Mouse (Mus musculus): ENCODE measurements around the gene Irf2bp2.

The Irf2bp2 gene

DNA sequence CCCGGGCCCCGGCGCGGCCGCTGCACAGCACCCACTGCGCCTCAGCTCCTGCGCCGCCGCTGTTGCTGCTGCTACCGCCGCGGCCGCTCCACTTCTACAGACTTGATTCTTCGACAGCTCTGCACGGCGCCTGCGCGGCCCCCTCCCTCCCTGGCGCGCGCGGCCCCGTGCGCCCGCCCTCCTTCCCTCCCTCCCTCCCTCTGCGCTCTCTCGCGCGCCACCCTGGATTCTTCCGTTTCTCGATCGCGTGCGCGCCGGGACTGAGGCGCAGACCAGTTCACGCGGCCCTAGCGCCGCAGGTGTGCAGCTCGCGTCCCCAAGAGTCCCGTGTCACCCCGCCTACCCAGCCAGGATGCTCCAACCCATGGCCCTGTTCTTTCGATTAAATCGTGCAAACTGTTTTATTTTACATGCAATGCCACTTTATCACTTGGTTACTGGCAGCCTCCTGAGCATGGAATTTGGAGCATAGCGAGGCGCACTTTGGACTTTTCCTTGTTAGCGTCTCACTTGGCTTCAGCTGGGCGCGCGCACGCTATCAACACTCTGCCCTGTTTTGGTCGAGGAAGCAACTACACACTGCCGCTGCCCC, at the start of gene Irf2bp2:
TSS of gene Irf2bp2 (minus strand) at position 98 of the 592 bp plus-strand sequence.
- peak; percentile 82 to 90 for DNase-seq (ENCODE audit: low spot score in 2 of 2)

DNA sequence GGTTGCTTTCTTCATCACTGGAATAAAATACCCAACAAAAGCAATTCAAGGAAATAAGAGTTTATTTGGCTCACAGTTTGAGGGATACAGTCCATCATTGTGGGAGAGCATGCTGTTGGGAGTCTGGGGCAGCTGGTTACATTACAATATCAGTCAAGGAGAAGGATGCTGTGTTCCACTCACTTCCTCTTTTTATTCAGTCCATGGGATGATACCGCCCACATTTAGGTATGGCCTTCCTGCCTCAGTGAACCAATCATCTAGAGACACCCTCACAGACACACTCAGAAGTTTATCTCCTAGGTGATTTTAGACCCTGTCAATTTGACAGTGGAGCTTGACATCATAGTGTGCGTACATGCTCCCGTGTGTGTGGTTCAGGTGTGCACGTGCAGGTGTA, 48.9 kb upstream of the Irf2bp2 start:
- DNase-seq (ENCODE audit: low spot score in 2 of 2), result no peak

DNA sequence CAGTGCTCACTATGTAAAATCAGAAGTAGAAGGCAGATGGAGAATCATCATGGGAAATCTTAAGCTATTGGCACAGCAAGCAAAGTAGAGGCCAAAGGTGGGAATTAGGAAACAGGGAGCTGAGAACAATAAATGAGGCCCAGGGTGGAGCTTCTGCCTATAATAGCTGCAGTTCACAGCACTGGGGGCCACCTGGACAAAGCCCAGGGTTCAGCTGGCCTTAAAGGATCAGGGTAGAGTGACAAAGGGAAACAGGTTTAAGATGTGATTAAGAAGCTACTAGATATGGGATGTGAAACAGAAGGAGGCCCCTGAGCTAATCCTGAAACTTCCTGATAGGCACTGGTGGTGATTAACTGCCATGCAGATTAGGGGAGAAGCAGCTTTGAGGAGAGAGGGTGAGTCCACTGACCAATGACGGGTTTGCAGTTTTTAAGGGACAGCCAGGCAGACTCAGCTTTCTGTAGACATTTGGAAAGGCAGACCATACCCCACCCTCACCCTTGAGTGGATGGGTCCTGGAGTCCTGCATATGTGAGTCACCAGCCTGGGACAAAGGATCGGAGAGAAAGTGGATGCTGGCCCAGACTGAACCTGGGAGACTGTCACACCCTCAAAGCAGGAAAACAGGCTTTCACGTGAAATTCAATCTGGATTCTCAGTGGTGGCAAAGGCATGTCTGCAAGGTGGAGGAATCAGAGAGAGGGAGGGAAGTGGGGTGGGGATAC, 47.9 kb upstream of the Irf2bp2 start:
- DNase-seq (ENCODE audit: low spot score in 2 of 2), result no peak

DNA sequence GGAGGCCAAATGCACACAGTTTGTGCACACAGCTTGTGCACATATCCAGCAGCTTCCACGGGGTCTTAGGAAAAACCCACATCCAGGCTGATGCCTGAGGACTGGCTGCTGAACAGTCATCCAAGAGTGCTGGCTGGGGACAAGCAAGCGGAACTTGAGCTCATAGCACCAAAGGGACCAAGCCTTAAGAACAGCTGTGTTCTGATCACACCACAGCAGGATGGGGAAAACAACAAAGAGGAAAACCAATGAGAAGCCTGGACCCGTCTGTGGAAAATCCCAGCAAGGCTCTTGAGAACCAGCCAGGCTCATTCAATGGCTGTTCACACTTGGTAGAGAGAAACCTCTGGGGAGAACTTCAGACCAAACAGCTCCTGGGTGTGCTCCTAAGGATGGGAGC, 45.4 kb upstream of the Irf2bp2 start:
- no peak for DNase-seq (ENCODE audit: low spot score in 2 of 2)

DNA sequence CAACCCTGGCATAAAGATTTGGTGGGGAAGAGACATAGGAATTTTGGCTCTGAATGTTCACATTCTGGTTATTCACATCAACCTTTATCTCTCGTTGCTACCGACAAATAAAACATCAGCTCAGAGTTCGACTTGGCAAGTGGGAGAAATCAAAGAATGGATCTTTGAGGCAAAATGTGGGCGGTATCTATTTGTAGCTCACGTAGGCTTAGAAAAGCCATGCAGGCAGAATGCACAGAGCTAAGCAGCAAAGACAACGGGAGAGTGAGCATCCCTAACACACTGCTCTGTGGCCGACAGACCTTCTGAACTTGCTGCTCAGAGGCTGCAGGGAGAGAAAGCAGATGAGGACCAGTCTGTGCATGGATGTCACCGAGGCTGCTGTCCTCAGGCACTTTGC, 44.2 kb upstream of the Irf2bp2 start:
- no peak for DNase-seq (ENCODE audit: low spot score in 2 of 2)

DNA sequence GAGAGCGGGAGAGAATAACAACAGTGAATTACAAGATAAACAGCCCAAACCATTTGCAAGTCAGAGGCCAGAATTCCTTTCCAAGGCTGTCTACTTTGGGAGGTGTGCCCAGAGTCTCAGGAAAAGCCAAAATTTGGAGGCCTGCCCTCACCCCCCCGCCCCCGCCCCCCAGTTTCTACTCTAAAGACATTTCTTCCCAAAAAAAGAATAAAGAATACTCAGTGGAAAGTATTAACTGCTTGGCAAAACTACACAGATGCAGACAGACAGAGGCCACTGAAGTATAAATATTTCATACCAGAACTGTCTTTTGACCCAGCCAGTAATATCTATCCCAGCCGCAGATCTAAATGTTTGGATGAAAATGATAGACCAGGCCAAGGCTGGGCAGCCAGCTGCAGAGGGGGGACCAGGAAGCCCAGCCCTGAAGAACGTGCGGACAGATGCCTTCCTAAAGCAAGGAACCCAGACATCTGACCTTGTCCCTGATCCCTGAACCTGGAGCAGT, 40.8 kb upstream of the Irf2bp2 start:
- DNase-seq (ENCODE audit: low spot score in 2 of 2), result no peak

DNA sequence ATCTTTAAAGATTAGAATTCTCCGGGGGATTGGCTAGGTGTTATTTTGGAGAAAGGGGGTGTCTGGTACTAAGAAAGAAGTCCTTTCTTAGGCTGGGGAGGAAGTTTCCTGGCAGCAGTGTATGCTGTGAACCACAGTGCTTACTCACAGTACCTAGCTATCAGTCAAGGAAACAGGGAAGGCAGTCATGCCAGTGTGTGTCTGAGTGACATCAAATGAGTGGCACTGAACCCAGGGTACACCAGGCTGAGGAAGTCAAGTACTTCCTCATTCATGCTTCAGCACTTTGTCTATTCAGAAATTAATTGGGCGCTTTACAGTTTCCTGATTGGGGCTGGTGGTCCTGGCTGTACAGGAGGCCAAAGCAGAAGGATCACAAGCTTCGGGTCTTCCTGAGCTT, 34.8 kb upstream of the Irf2bp2 start:
- DNase-seq (ENCODE audit: low spot score in 2 of 2), result peak in 1 of 2 experiments; percentile 57

DNA sequence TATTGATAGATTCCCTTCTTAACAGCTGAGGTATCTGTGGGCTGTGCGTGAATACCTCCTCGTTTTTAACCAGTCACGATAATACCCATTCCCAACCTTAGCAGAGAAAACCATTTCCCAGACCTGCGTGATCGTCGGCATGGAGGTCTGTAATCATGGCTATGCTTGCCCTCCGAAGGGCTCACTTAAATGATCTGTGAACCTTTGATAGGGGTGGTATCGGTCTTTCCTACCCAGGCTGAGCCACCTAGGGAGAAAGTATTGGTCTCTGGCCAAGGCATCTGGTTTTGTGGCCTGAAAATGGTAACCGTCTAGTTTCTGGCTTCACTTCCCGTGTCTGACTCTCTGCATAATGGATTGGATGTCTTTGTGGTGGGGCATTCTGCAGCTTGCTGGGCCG, 32.6 kb upstream of the Irf2bp2 start:
- no peak for DNase-seq (ENCODE audit: low spot score in 2 of 2)

DNA sequence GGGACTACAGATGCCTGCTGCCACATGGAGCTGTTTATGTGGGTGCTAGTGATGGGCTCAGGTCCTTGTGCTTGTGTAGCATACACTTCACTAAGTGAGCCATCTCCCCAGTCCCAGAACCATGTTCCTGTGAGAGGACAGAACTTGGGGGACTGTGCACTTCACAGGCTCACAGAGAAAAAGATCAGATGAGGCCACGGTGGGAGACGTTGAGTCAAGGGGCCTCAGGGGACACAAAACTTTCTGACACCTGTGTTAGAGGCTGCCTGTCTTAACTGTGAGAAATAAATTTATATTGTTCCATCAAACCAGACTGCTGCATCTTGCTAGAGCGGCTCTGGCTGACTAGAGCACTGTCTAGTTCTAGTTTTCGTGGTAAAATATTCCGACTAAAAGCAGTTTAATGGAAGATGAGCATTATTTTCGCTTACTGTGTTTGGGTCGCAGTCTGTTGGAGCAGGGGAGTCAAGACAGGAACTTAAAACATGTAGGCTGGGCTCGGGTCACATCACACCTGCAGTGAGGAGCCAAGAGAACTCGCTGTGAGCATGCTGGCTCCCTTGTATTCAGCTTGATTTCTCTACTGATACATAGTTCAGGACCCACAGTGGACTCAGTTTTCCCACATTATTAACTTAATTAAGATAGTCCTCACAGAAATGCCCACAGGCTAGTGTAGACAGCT, 28.5 kb upstream of the Irf2bp2 start:
- DNase-seq (ENCODE audit: low spot score in 2 of 2), result no peak

DNA sequence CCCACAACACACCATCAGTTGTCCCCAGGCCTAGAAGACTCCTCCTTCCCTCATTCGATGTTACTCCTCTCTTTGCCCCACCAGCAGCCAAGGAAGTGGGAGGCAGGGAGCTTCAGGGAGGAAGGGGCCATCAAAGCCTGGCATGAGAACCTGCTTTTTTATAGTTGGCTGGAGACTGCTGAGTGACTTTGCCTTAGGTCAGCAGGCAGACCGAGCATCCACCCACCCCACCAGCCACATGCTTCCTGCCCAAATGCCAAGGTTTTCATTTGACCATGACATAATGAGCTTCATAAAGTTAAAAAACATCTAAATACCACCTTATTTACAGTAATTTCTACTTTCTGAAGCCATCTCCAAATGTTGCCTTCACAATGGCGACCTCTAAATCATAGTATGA, 26.9 kb upstream of the Irf2bp2 start:
- no peak for DNase-seq (ENCODE audit: low spot score in 2 of 2)

DNA sequence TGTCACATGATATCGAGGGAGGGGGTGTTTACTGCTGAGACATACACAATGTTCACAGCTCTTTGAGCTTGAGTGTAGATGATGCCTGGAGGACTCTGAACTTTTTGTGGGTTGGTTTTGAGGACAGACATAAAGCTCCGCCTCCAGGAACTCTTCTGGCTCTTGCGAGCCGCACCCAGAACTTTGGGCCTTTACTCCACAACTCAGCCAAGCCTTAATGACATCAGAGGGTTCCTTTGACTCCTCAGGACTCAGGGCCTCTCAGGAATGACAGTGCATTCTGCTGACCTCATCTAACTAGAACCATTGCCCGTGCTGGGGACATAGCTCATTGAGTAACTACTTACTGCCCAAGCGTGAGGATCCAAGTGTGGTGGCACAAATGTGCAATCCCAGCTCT, 25.7 kb upstream of the Irf2bp2 start:
- no peak for DNase-seq (ENCODE audit: low spot score in 2 of 2)

DNA sequence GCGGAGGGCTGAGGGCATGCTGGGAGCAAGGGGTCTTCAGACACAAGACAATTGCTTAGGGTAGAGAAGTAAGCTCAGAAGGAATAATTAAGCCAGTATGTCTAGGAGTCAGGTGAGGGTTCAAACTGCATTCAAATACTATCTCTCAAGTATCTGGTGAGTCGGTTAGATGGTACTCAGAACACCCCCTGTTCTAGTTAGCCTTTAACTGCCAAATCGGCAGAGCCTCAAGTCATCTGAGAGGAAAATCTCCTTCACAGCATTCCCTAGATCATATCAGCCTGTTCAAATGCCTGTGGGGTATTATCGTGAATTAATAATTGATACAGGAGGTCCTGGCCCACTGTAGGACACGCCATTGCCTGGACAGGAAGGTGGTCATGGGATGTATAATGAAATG, 23.9 kb upstream of the Irf2bp2 start:
- DNase-seq (ENCODE audit: low spot score in 2 of 2), result no peak

DNA sequence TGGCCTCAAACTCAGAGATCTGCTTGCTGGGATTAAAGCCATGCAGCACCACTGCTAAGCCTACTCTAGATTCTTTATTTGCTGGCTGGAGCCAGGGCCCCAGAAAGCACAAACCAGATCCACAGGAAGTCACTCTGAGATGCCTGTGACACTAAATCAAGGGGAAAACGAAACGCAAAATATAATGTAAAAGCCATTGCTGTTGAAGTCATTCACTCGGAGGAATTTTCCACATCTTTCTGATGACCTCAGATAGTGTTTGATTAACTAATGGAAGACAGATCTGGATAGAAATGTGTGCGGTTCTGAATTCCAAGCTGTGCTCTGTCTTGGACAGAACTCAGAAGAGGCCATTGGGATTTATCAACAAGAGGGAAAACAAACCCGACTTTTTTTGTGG, 22.9 kb upstream of the Irf2bp2 start:
- no peak for DNase-seq (ENCODE audit: low spot score in 2 of 2)

DNA sequence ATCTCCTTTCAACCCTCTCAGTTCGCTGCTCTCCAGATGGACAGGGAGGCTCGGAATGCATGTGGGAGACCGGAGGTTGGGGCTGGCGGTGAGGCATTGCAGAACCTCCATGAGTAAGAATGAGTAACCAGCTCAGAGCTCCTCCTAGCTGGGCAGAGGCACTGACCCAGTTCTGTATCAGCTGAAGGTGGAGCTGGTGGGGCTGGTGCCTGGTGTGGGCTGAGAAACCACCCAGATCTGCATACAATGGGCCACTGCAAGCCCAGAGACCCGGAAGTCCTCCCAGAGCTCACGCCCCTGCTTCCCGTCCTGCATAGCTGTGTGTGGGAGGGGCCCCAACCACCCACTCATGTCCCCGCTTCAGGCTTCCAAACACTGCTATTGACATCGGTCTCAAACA, 22.0 kb upstream of the Irf2bp2 start:
- peak; percentile 15 to 21 for DNase-seq (ENCODE audit: low spot score in 2 of 2)

DNA sequence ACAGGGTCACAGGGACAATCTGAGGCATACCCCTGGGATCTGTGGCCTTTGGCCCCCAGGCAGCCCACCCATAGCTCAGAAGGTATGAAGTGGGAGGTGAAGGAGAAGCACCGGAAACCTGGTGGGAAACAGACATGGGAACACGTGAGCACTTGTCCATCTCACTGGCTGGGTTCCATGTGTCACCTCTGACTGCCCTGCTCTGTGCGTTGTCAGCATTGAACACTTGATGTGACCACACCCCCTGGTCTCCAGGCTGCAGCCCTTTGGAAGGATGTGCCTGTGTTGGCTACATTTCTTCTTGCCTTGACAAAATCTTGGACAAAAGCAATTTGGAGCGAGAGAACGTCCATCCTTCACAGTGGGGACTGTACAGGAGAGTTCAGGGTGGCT, 20.9 kb upstream of the Irf2bp2 start:
- no peak for DNase-seq (ENCODE audit: low spot score in 2 of 2)

DNA sequence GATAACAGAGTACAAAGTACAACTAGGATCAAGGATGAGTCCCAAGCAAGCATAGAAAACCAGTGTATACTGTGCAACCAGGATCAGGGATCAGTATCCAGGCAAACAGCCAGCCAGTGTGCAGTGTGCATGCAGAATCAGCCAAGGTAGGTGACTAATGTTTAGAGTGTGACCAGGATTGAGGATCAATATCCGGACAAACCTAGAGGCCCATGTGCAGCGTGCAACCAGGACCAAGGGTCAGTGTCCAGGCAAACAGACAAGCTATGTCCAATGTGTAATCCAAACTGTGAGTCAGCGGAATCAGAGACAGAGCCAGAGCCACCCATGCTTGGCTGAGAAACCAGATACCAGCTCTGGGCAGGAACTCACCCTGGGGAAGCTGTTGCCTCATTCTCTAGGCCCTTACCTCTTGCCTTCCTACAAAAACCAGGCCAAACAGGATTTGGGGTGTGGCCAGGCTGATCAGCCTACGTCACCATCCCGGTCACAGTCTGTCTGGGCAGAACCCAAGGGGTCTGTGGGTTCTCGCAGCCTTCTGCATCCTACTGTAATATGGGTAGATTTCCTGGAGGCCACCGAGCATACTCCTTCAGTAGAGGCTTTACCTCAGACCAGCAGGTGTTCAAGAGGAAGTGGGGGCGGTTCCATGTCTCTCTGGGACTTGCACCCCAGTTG, 20.4 kb upstream of the Irf2bp2 start:
- no peak for DNase-seq (ENCODE audit: low spot score in 2 of 2)

DNA sequence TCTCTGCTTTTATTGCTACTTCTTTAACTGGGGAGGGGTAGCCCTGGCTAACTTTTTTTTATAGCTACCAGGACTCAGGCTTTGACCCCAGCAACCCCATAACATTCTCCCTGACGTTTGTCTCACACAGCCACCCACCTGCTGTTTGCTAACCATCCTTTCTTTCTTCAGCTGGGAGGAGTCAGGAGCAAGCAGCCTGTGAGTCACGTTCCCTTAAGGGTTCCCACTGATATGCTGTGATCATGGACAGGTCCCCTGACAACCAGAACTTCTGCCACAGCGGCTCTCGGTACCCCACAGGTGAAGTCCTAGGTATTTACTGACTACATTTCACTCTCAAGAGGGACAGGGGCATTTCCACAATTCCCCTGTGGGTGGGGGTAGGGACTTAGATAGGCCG, 19.4 kb upstream of the Irf2bp2 start:
- no peak for DNase-seq (ENCODE audit: low spot score in 2 of 2)

DNA sequence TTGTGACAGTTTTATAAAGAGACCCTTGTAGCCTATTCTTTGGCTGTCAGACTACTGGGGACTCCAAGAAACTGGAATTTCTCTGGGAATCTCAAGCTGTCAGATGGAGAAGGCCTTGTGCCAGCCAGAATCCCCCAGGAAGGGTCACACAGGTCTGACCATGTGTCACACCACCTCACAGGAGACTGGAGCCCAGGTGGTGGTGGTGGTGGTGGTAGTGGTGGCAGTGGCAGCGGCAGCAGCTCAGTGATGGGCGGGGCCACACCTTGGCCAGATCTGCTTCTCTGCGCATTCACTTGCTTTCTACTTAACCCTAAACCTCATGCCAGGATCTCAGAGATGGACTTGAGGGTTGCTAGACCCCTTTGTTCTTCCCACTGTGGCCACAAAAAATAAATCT, 19.0 kb upstream of the Irf2bp2 start:
- no peak for DNase-seq (ENCODE audit: low spot score in 2 of 2)

DNA sequence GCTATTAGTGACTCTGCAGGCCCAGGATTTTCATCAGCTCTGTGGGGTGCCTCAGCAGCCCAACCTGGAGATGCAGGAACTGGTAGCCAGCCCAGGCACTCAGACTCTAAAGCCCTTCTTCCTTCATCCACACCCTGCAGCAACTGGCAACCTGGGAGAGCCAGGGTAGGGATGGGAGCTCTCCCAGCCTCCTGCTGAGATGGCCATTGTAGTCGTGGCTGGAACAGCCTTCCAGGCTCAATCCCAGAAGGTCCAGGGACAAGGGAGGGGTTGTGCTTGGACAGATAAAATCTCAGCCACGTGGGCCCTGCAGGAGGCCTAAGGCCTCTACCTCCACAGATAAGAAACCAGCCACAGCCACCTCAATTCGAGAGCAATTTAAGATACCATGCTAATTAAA, 16.9 kb upstream of the Irf2bp2 start:
- DNase-seq (ENCODE audit: low spot score in 2 of 2), result no peak

DNA sequence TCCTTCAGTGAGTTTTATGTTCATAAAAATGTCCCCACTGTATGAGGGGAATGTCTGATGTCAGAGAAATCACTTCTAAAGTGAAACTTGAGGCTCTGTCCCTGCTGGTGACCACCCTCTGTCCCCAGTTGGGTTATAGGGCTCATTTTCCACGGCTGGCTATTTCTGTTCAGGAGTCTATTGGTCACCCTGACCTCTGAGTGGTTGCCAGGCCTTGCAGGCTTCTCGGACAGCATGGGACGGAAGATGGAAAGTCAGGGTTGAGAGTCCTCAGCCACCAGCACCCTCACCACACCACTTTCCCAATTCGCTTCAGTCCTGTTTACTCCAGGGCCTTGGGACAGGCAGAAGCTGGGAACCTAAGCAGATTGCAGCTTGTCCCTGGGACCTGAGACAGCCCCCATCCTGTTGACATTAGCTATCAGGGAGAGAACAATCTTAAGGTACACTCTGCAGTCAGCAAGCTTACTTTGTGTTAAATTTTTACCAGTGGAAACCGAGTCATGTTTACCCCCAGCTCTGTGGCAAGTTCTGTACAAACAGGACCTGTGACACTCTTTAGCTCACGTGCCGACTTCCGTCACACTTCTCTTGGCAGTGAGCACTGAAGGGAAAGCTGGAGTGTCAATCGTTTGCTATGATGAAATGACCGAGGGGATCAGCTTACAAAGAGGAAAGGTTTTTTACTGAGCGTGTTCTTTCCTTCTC, 15.9 kb upstream of the Irf2bp2 start:
- DNase-seq (ENCODE audit: low spot score in 2 of 2), result no peak

DNA sequence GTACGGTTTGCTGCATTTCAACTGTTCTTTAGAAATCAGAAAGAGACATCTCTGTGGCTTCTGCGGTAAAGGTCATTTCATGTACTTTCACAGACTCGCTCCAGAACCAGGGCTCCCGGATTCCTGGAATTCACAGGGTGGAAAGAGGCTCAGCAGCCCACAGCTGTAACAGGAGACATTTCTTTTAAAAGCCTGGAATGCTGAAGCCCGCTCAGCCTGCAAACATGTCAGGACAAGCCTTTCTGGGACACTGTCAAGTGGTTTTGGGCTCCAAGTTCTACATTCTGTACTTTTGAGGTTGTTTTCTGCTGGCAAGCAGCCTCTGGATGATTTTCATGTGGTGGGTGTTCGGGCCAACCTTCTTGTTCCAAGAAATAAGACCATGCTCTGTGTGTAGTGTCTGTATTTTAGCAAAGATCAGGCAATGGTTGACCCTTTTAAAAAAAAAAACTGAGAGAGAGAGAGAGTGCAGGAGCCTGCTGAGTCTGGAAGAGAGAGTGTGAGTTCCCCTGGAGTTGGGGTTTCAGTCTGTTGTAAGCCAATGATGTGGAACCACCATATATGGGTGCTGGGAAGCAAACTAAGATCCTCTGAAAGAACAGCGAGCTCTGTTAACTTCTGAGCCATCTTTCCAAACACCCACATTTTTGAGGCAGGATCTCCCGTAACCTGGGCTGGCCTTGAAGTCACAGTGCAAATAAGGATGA, 9.6 kb upstream of the Irf2bp2 start:
- no peak for DNase-seq (ENCODE audit: low spot score in 2 of 2)

Data from natural killer cell, adult 2 months (primary cell).